Mouse (Mus musculus) bone marrow, adult 2 months (tissue): Measurements from ENCODE around the gene Ttc39b. TPM values are rescaled to one million over a fixed set of nuclear protein-coding genes. Genes with fewer than 3 reads are reported as not detected.

ENCODE experiments used
- H3K27ac ChIP-seq: fragments of 200-500 bp; 2 replicates; pipeline ENCODE4 v1.5.1; 2012; ENCODE audit warnings: low read depth, mild to moderate bottlenecking, control low read depth, inconsistent platforms, low read length; ENCODE audit not compliant: control insufficient read depth, poor library complexity, insufficient read depth
- H3K4me1 ChIP-seq: fragments of 200-500 bp; 2 replicates; pipeline ENCODE4 v1.6.1; 2011; ENCODE audit warnings: low read length; ENCODE audit not compliant: control insufficient read depth, insufficient read depth
- H3K4me3 ChIP-seq: fragments of 200-500 bp; replicated peaks from 2 replicates; pipeline ENCODE3; 2011; ENCODE audit warnings: mild to moderate bottlenecking, low read depth, low read length, control low read depth; ENCODE audit not compliant: control insufficient read depth
- CTCF ChIP-seq: fragments of 200-500 bp; IDR thresholded peaks from 2 replicates; pipeline ENCODE4 v1.5.1; 2011; ENCODE audit warnings: low read length, control low read depth; ENCODE audit not compliant: control insufficient read depth, insufficient read depth
- POLR2A ChIP-seq: fragments of 200-500 bp; IDR thresholded peaks from 2 replicates; pipeline ENCODE4 v1.6.1; 2011; ENCODE audit warnings: low read depth, mild to moderate bottlenecking, control low read depth, low read length, borderline replicate concordance; ENCODE audit not compliant: control insufficient read depth
- WGBS: fragments of 180-500 bp; shearing (Covaris S2); methylation state at CpG from one replicate; pipeline ENCODE4 v1.1.7; 2018; 5-methylcytosine and 5-hydroxymethylcytosine counted together
- polyA plus RNA-seq: library from polyadenylated mRNA; stranded (reverse); fragments of >200 nt; gene quantifications from 2 replicates; pipeline ENCODE4 v1.2.4, GENCODE M21; 2011; ENCODE audit warnings: low replicate concordance; ENCODE audit not compliant: missing spikeins, insufficient read depth, insufficient read length

Gene Ttc39b
- polyA plus RNA-seq, 1 experiment: 8.2 TPM

GRCm38 (mm10) chr4:83315930-83316329 lies 8.1 kb downstream of the Ttc39b start:
- WGBS: 51% methylated on average over 4 of the region's 4 CpGs
- H3K27ac ChIP-seq: 0 out of 2 replicates have a peak overlapping the region, but pooled peaks have one; percentile 75

GRCm38 (mm10) chr4:83314922-83315881 lies 8.9 kb downstream of the Ttc39b start:
- 5% methylated on average over 13 of the region's 13 CpGs for WGBS
- Histone ChIP-seq H3K4me1 (peaks cover 2% of the 10 kb centered on the region; the same call in 1 of the 2 replicates), H3K4me3 (peak overlapping the region; percentile 67), H3K27ac (peak overlapping the region; percentile 75)
- TF ChIP-seq POLR2A (peak; percentile 32; the same call in 1 of the 2 replicates), CTCF (no peak)

More at GRCm38 (mm10) chr4:83315930-83316329, 8.1 kb downstream of the Ttc39b start:
- Histone ChIP-seq H3K4me3 (no peak overlapping the region), H3K4me1 (peaks cover 2% of the 10 kb centered on the region; the same call in 1 of the 2 replicates)
- TF ChIP-seq POLR2A (no peak), CTCF (no peak)

GRCm38 (mm10) chr4:83314261-83314793 lies 9.7 kb downstream of the Ttc39b start:
- 61% methylated on average over 7 of the region's 7 CpGs for WGBS
- TF ChIP-seq POLR2A (no peak), CTCF (no peak)
- peak overlapping the region; percentile 8 for H3K27ac ChIP-seq
- H3K4me3 ChIP-seq: no peak overlapping the region
- peaks cover 2% of the 10 kb centered on the region; the same call in 1 of the 2 replicates for H3K4me1 ChIP-seq

DNA sequence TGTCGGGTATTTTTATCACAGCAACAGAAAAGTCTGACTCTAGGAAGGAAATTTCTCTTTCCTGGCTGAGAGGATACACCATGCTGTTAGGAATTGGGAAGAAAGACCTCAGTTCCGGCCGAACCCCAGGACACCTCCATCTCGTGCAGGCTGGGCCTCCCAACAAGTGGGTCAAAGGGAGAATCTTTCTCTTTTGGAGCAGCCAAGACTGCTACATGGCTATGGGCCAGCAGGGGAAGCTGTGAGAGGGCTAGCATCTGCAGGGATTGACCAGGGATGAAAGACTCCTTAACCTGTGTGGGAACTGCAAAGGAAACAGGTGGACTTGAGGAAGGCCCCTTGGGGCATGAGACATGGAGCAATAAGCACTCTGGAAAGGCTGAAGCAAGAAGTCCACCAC lies 11.7 kb downstream of the Ttc39b start:
- Histone ChIP-seq H3K4me1 (peaks cover 2% of the 10 kb centered on the region; the same call in 1 of the 2 replicates), H3K4me3 (no peak overlapping the region), H3K27ac (no peak overlapping the region)
- no peak for TF ChIP-seq POLR2A
- no peak for TF ChIP-seq CTCF
- 69% methylated on average over 4 of the region's 4 CpGs for WGBS

GRCm38 (mm10) chr4:83311481-83311880 lies 12.6 kb downstream of the Ttc39b start:
- Histone ChIP-seq H3K4me1 (peaks cover 2% of the 10 kb centered on the region; the same call in 1 of the 2 replicates), H3K27ac (no peak overlapping the region), H3K4me3 (no peak overlapping the region)
- WGBS: 85% methylated on average over 8 of the region's 8 CpGs
- TF ChIP-seq POLR2A (no peak), CTCF (no peak)

DNA sequence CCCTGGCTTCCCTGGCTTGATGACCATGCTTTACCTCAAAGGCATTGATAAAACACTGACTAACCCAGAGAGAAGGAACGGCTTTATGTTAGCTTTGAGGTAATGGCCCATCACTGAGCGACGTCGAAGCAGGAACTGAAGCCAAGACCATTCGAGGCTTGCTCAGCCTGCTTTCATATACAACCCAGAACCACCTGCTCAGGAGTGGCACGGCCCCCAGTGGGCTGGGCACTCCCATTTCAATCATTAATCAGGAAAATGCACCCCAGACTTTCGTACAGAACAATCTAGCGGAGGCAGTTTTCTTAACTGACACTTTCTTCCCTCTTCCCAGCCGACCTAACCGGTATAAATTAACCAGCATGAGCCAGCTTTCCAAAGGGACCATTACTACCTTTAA lies 13.1 kb downstream of the Ttc39b start:
- peaks cover 2% of the 10 kb centered on the region; the same call in 1 of the 2 replicates for H3K4me1 ChIP-seq
- WGBS: 85% methylated on average over 10 of the region's 10 CpGs
- H3K27ac ChIP-seq: no peak overlapping the region
- H3K4me3 ChIP-seq: no peak overlapping the region
- no peak for TF ChIP-seq CTCF
- no peak for TF ChIP-seq POLR2A

DNA sequence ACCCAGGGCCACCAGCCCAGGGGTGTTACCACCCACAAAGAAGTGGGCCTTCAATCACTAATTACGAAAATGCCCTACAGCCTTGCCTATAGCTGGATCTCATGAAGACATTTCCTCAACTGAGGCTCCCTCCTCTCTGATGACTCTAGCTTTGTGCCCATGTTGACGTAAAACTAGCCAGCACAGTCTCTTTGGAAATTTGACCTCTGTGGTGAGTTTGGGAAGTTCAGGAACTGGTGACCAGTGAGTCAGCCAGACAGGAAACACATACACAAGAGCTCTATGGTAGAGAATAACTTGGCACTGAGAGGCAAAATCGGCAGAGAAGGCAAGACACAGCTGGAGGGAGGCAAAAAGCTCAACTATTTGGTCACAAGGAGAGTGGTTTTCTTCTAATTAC lies 15.1 kb downstream of the Ttc39b start:
- TF ChIP-seq POLR2A (no peak), CTCF (no peak)
- no peak overlapping the region for H3K27ac ChIP-seq
- WGBS: 42% methylated on average over 3 of the region's 3 CpGs
- H3K4me3 ChIP-seq: no peak overlapping the region
- no peaks in the 10 kb centered on the region for H3K4me1 ChIP-seq
